Mouse (Mus musculus): ENCODE data around the gene Sobp.

DNA sequence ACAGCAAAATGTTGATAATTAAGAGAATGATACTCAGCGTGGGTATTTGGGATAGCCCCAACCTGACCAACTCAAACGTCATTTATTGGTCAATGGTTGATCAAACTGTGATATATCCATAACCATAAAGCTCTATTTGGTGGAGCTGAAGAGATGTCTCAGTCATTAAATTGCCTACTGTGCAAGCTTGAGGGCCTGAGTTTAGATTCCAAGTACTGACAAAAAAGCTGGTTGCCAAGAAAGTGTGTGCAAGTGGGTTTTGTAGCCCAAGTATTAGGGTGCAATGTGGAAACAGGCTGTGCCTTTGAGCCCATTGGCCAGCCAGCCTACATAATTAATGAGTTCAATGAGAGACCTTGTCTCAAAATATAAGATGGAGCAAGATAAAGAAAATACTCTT is 49.1 kb upstream of the Sobp start:
- no peak for TF ChIP-seq CTCF (IDR thresholded peaks at IDR 0.05; ENCODE audit: borderline replicate concordance, insufficient read depth, low read depth, low read length)
- TF ChIP-seq POLR2A (IDR thresholded peaks at IDR 0.05; ENCODE audit: borderline replicate concordance, insufficient read depth, low read length): no peak

All from cerebellum, adult 2 months (tissue).